Mouse (Mus musculus) adrenal gland, adult 18-20 months (tissue): ENCODE data around the gene Gm973. TPM values are rescaled to one million over a fixed set of nuclear protein-coding genes. Genes with fewer than 3 reads are reported as not detected.

ENCODE experiments used
- DNase-seq, 2 experiments: peaks; one replicate each; pipeline ENCODE4 v3.0.0; 2021 to 2022; ENCODE audit warnings: low spot score in 2 of 2
- total RNA-seq, 2 experiments: library from RNA; stranded (reverse); gene quantifications; 1 replicate in 1 of 2; 2 replicates in 1 of 2; pipeline ENCODE4 v1.2.3; 2021

Gene Gm973
- total RNA-seq, 2 experiments from 2014 or later = 2.7 to 31.5 TPM

DNA sequence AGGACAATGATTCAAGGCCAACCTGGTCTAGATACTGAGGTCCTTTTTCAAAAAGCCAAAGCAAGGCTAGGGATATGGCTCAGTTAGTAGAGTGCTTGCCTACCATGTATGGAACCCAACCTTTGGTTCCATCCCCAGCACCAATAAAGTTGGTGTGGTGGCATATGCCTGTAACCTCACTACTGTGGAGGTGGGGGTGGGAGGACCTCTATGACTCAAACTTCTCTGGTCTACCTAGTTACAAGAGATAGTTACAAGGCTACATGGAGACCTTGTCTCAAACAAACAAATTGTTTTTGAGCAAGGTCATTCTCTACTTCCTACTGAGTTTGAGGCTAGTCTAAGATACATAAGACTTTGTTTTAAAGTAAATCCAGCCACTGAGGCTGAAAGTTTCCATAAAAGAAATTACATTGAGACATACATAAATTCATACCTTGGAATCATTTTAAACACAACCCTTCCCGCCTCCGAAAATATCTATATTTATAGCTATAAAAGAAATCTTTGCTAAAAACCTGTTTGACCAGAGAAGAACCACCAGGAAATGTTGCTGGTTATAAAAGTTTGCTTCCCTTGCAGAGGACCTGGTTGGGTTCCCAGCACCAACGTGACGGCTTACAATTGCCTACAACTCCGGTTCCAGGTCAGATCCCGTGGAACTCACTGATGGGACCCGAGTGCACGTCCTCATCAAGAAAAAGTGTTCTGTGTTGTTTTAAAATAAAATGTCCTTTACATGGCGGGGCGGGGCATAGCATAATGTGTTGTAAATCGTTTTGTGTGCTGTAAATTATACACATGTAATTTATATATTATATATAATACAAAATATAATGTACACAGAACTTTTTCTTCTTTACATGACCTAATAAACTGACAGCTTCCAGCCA, 168.1 kb downstream of the Gm973 start:
- DNase-seq = peak; percentile 25 to 38

DNA sequence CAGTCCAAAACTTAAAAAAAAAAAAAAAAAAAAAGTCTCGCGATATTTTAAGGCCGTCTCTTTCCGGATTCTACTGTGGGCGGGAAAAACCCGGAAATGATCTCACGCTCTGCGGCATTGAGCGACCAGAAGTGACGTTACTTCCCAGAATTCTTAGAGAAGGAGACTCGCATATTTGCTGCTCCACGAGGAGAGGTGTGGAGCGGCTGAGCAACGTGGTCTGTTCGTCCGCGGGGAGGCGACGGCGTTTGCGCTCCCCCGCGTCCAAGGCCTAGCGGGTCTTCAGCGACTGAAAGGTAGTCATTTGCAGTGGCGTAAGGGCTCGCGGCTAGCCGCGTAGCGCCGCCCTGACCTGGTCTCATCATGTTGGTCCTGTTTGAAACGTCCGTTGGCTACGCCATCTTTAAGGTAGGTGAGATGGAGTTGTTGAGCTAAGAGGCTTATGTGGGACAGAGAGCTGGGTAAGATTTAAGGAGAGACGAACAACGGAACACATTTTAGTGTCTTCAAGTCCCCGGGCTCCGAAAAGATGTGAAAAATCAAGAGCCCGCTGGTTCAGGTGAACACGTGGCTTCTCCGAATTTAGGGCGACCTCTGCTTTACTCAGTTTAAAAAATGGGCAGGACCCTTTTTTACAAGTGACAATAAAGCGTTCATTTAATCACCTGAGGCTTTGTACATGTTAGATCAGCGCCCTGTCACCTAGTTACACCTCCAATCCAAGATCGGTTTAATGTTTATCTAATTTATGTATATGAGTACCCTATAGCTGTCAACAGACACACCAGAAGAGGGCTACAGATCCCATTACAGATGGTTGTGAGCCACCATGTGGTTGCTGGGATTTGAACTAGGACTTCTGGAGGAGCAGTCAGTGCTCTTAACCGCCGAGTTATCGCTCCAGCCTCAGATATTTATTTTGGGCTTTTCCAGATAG, 169.0 kb downstream of the Gm973 start, which contains the start of gene Nop58:
Gene Nop58, plus strand, starts transcription at position 153 of the 937 bp plus-strand sequence.
- peak; percentile 69 to 73 for DNase-seq

Other genes starting within 250 kb of the Gm973 start
- 10 to 100 TPM in 1 of 2 experiments, 1 to 10 TPM in 1; 9.9 to 15.2 TPM for gene Fzd7, start 33.8 kb upstream of the Gm973 start, total RNA-seq
- gene Sumo1, start 154.6 kb downstream of the Gm973 start, total RNA-seq = 100 to 1,000 TPM; 114 to 143 TPM
- gene Nop58, start 168.7 kb downstream of the Gm973 start, total RNA-seq = 100 to 1,000 TPM; 100 to 124 TPM
- 10 to 100 TPM; 43.7 to 72.9 TPM for gene Bmpr2, start 247.1 kb downstream of the Gm973 start, total RNA-seq